Mouse (Mus musculus): Measurements from ENCODE around the gene Zfp672.

DNA sequence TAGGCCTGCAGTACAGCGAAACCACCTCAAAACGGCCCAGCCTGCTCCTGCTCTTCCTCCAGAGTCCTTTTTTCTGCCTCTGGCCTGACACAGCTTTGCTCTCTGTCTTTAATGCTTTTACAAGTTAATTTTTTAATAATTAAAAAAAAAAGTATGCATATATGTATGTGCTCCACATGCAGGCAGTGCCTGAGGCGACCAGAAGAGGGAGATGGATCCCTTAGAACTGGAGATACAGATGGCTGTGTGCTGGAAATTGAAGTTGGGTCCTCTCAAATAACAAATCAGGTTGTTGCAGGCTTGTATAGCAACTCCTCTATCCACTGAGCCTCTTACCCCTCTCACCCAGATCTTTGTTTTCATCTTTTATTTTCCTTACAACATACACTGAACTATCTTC lies 3.4 kb downstream of the Zfp672 start:
- 0 out of 2 replicates have a peak, but pooled peaks have one; percentile 6 for TF ChIP-seq CTCF (IDR thresholded peaks at IDR 0.05; ENCODE audit: borderline replicate concordance, insufficient read depth, low read length)
- TF ChIP-seq POLR2A (IDR thresholded peaks at IDR 0.05; ENCODE audit: low read depth, low read length): no peak

Data from embryonic fibroblast, embryonic 13.5 days (primary cell).